In the genomic region with DNA sequence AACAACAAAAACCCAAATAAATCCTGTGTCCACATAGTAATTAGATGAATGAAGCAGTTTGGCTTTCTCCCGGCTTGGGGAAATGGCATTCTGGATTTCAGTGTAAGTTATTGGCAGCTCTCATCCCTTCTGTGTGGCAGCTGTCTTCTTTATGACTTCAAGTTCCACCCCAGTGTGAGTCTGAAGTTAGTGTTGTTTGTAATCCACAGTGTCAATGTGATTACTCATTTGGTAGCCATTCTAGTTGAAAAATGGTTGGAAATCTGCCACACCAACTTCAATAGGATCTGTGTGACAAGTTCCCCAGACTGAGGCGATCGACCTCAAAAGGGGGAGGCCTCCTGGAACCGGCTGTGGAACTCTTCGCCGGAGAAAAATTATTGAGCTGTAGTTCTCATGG, we compare ENCODE assay signal across 18 mouse cellular contexts. TPM values are rescaled to one million over a fixed set of nuclear protein-coding genes. Genes with fewer than 3 reads are reported as not detected.
A peak's percentile ranks its signal among the peaks of the same experiment; 100 is the strongest.
DNase-seq lines count a peak whose midpoint lies in the region; ATAC-seq and TF ChIP-seq lines count a peak whose summit lies in the region.
"Had no signal": no experiment of that assay in that cellular context is flagged by ENCODE, and none has a peak within 500 bp of the region (broad histone marks: within the 10 kb centered on the region; RNA-seq: fewer than 3 reads in every experiment).

No protein-coding gene starts in this region.

- H3K27me3 ChIP-seq in forebrain, embryonic 15.5 days: no peaks in the 10 kb centered on the region
- no peaks in the 10 kb centered on the region for H3K27me3 ChIP-seq in forebrain, embryonic 16.5 days (replicated peaks; ENCODE audit: control insufficient read depth, insufficient read depth, low read length)
- no peaks in the 10 kb centered on the region for H3K27me3 ChIP-seq in midbrain, embryonic 14.5 days (ENCODE audit: control insufficient read depth, insufficient read depth, low read length)
- H3K27me3 ChIP-seq in midbrain, embryonic 10.5 days (ENCODE audit: low read depth, poor library complexity, severe bottlenecking): no peaks in the 10 kb centered on the region
- H3K27me3 ChIP-seq in intestine, postnatal 0 days (replicated peaks; ENCODE audit: control insufficient read depth, insufficient read depth, low read length): no peaks in the 10 kb centered on the region
- H3K27me3 ChIP-seq: limb, embryonic 13.5 days had no signal

- no peaks in the 10 kb centered on the region for H3K36me3 ChIP-seq in forebrain, embryonic 15.5 days
- no peaks in the 10 kb centered on the region for H3K36me3 ChIP-seq in forebrain, embryonic 16.5 days (ENCODE audit: control insufficient read depth, insufficient read depth)
- no peaks in the 10 kb centered on the region for H3K36me3 ChIP-seq in midbrain, embryonic 14.5 days (ENCODE audit: control insufficient read depth, insufficient read depth, low read length)
- H3K36me3 ChIP-seq in midbrain, embryonic 10.5 days: no peaks in the 10 kb centered on the region
- no peaks in the 10 kb centered on the region for H3K36me3 ChIP-seq in intestine, postnatal 0 days (ENCODE audit: control insufficient read depth, insufficient read depth)
- H3K36me3 ChIP-seq: hindbrain, embryonic 10.5 days; limb, embryonic 13.5 days had no signal

- no peak overlapping the region for H3K9ac ChIP-seq in forebrain, embryonic 15.5 days (replicated peaks)
- H3K9ac ChIP-seq in forebrain, embryonic 16.5 days (replicated peaks; ENCODE audit: low read depth, low read length): no peak overlapping the region
- no peak overlapping the region for H3K9ac ChIP-seq in midbrain, embryonic 14.5 days (replicated peaks; ENCODE audit: low read length)
- no peak overlapping the region for H3K9ac ChIP-seq in intestine, postnatal 0 days (ENCODE audit: low read depth, low read length)
- H3K9ac ChIP-seq: limb, embryonic 13.5 days; liver, postnatal 0 days had no signal

- no peak overlapping the region for H3K4me3 ChIP-seq in forebrain, embryonic 15.5 days
- no peak overlapping the region for H3K4me3 ChIP-seq in forebrain, embryonic 16.5 days (replicated peaks; ENCODE audit: low read length)
- H3K4me3 ChIP-seq in midbrain, embryonic 14.5 days (replicated peaks; ENCODE audit: low read depth, low read length): no peak overlapping the region
- no peak overlapping the region for H3K4me3 ChIP-seq in midbrain, embryonic 10.5 days
- H3K4me3 ChIP-seq in intestine, postnatal 0 days (ENCODE audit: low read depth, low read length): no peak overlapping the region
- H3K4me3 ChIP-seq: hindbrain, embryonic 10.5 days; left cerebral cortex, adult 2 months; limb, embryonic 13.5 days had no signal

- no peaks in the 10 kb centered on the region for H3K4me1 ChIP-seq in forebrain, embryonic 15.5 days
- no peaks in the 10 kb centered on the region; the same call in 1 of the 2 replicates for H3K4me1 ChIP-seq in forebrain, embryonic 16.5 days (replicated peaks; ENCODE audit: control insufficient read depth, insufficient read depth, low read length)
- H3K4me1 ChIP-seq in midbrain, embryonic 14.5 days (ENCODE audit: control insufficient read depth, insufficient read depth, low read length): no peaks in the 10 kb centered on the region
- no peaks in the 10 kb centered on the region for H3K4me1 ChIP-seq in midbrain, embryonic 10.5 days
- H3K4me1 ChIP-seq in intestine, postnatal 0 days (replicated peaks; ENCODE audit: control insufficient read depth, insufficient read depth, low read length): no peaks in the 10 kb centered on the region
- H3K4me1 ChIP-seq: hindbrain, embryonic 10.5 days; limb, embryonic 13.5 days had no signal

- no peak for TF ChIP-seq CTCF in intestine, postnatal 0 days (IDR thresholded peaks at IDR 0.05; ENCODE audit: low read depth)

- H3K27ac ChIP-seq in forebrain, embryonic 15.5 days (replicated peaks): no peak overlapping the region
- no peak overlapping the region for H3K27ac ChIP-seq in forebrain, embryonic 16.5 days (ENCODE audit: low read length)
- no peak overlapping the region for H3K27ac ChIP-seq in midbrain, embryonic 14.5 days (replicated peaks; ENCODE audit: low read depth, low read length)
- H3K27ac ChIP-seq in midbrain, embryonic 10.5 days (replicated peaks): no peak overlapping the region
- H3K27ac ChIP-seq in intestine, postnatal 0 days (ENCODE audit: low read depth, low read length): no peak overlapping the region
- H3K27ac ChIP-seq: hindbrain, embryonic 10.5 days; left cerebral cortex, adult 2 months; limb, embryonic 13.5 days had no signal

- peak; percentile 25 for DNase-seq in layer of hippocampus, adult 11-12 months (ENCODE audit: low spot score)
- DNase-seq in layer of hippocampus, adult 8-10 months (ENCODE audit: low spot score in 2 of 2): no peak
- DNase-seq in midbrain, embryonic 14.5 days: peak; percentile 13
- DNase-seq in midbrain, embryonic 10.5 days (ENCODE audit: low spot score): no peak
- peak; percentile 18 for DNase-seq in telencephalon, adult 2 months (ENCODE audit: low read depth, low spot score)
- DNase-seq: B cell, adult 2 months; cerebellum, adult 11-12 months; gastrocnemius, postnatal 36 days; liver, postnatal 0 days; right cerebral cortex, adult 18-20 months had no signal

- 0 out of 2 replicates have a peak, but pooled peaks have one; percentile 43 for ATAC-seq in forebrain, embryonic 15.5 days (replicated peaks)
- no peak for ATAC-seq in forebrain, embryonic 16.5 days
- ATAC-seq in midbrain, embryonic 14.5 days (ENCODE audit: low FRiP score, low TSS enrichment): no peak
- ATAC-seq in intestine, postnatal 0 days: no peak
- ATAC-seq: intestine, embryonic 16.5 days; liver, postnatal 0 days had no signal

- WGBS in forebrain, embryonic 15.5 days: 37% methylated on average over 6 of the region's 6 CpGs
- 33% methylated on average over 6 of the region's 6 CpGs for WGBS in forebrain, embryonic 16.5 days
- 63% methylated on average over 6 of the region's 6 CpGs for WGBS in midbrain, embryonic 14.5 days
- WGBS in midbrain, embryonic 10.5 days: 89% methylated on average over 6 of the region's 6 CpGs
- WGBS in intestine, postnatal 0 days: 50% methylated on average over 6 of the region's 6 CpGs

- no peaks in the 10 kb centered on the region for H3K9me3 ChIP-seq in forebrain, embryonic 15.5 days
- no peaks in the 10 kb centered on the region for H3K9me3 ChIP-seq in forebrain, embryonic 16.5 days (ENCODE audit: control insufficient read depth, low read length)
- H3K9me3 ChIP-seq in midbrain, embryonic 14.5 days (ENCODE audit: control insufficient read depth, low read length): no peaks in the 10 kb centered on the region
- H3K9me3 ChIP-seq in midbrain, embryonic 10.5 days (replicated peaks): no peaks in the 10 kb centered on the region
- no peaks in the 10 kb centered on the region for H3K9me3 ChIP-seq in intestine, postnatal 0 days (ENCODE audit: control insufficient read depth)
- H3K9me3 ChIP-seq: hindbrain, embryonic 10.5 days; limb, embryonic 13.5 days had no signal

- H3K4me2 ChIP-seq in forebrain, embryonic 15.5 days (replicated peaks): no peak overlapping the region
- no peak overlapping the region for H3K4me2 ChIP-seq in forebrain, embryonic 16.5 days (ENCODE audit: low read length)
- no peak overlapping the region for H3K4me2 ChIP-seq in midbrain, embryonic 14.5 days (ENCODE audit: low read length)
- H3K4me2 ChIP-seq in intestine, postnatal 0 days (replicated peaks; ENCODE audit: low read depth): no peak overlapping the region
- H3K4me2 ChIP-seq: limb, embryonic 13.5 days had no signal

RNA-seq across cellular contexts. Expression of a gene that starts 3.7 kb away (rescaled TPM):
- not detected in 2 replicates for polyA plus RNA-seq in forebrain, embryonic 15.5 days (2015; fragmentation: Nextera tagmentation; extraction: Ambion mirVana)
- not detected in 2 replicates for polyA plus RNA-seq in forebrain, embryonic 16.5 days (2015; fragmentation: Nextera tagmentation; extraction: Ambion mirVana)
- total RNA-seq in layer of hippocampus, adult 8-10 months (2022): under 1 TPM in 1 of 4 experiments, not detected in 3; 0.14 TPM
- 0.24 TPM in 1 of 2 replicates, not detected in the other for polyA plus RNA-seq in midbrain, embryonic 14.5 days (2014; fragmentation: Nextera tagmentation; extraction: Ambion mirVana)
- not detected in 2 replicates for polyA plus RNA-seq in midbrain, embryonic 10.5 days (2016; fragmentation: Nextera tagmentation; extraction: Ambion mirVana)
- polyA plus RNA-seq in intestine, postnatal 0 days (2015; fragmentation: Nextera tagmentation; extraction: Ambion mirVana): 13.3 and 14.1 TPM in 2 replicates
- total RNA-seq: gastrocnemius, postnatal 36 days; megakaryocyte-erythroid progenitor cell, adult 5-6 weeks had no signal
- polyA plus RNA-seq: hindbrain, embryonic 10.5 days; limb, embryonic 13.5 days had no signal

RNA-seq across cellular contexts. Expression of a gene that starts 32.7 kb away (rescaled TPM):
- 15.5 and 16.1 TPM in 2 replicates for polyA plus RNA-seq in forebrain, embryonic 15.5 days (2015; fragmentation: Nextera tagmentation; extraction: Ambion mirVana)
- 17.2 and 19.5 TPM in 2 replicates for polyA plus RNA-seq in forebrain, embryonic 16.5 days (2015; fragmentation: Nextera tagmentation; extraction: Ambion mirVana)
- total RNA-seq in layer of hippocampus, adult 8-10 months (2022): 10 to 100 TPM; 18.1 to 21.8 (median 19.3) TPM
- 10.5 and 11.5 TPM in 2 replicates for polyA plus RNA-seq in midbrain, embryonic 14.5 days (2014; fragmentation: Nextera tagmentation; extraction: Ambion mirVana)
- 14.8 and 18.9 TPM in 2 replicates for polyA plus RNA-seq in midbrain, embryonic 10.5 days (2016; fragmentation: Nextera tagmentation; extraction: Ambion mirVana)
- 9.3 and 9.5 TPM in 2 replicates for polyA plus RNA-seq in intestine, postnatal 0 days (2015; fragmentation: Nextera tagmentation; extraction: Ambion mirVana)

RNA-seq across cellular contexts. Expression of a gene that starts 53.6 kb away (rescaled TPM):
- polyA plus RNA-seq in forebrain, embryonic 15.5 days (2015; fragmentation: Nextera tagmentation; extraction: Ambion mirVana): 10.7 and 11.4 TPM in 2 replicates
- 11.9 and 12.3 TPM in 2 replicates for polyA plus RNA-seq in forebrain, embryonic 16.5 days (2015; fragmentation: Nextera tagmentation; extraction: Ambion mirVana)
- 10 to 100 TPM; 15.0 to 16.0 (median 15.4) TPM for total RNA-seq in layer of hippocampus, adult 8-10 months (2022)
- polyA plus RNA-seq in midbrain, embryonic 14.5 days (2014; fragmentation: Nextera tagmentation; extraction: Ambion mirVana): 9.6 and 9.7 TPM in 2 replicates
- 24.3 and 25.7 TPM in 2 replicates for polyA plus RNA-seq in midbrain, embryonic 10.5 days (2016; fragmentation: Nextera tagmentation; extraction: Ambion mirVana)
- polyA plus RNA-seq in intestine, postnatal 0 days (2015; fragmentation: Nextera tagmentation; extraction: Ambion mirVana): 6.0 and 7.2 TPM in 2 replicates

RNA-seq across cellular contexts. Expression of a gene that starts 55.6 kb away (rescaled TPM):
- polyA plus RNA-seq in forebrain, embryonic 15.5 days (2015; fragmentation: Nextera tagmentation; extraction: Ambion mirVana): 183 and 192 TPM in 2 replicates
- polyA plus RNA-seq in forebrain, embryonic 16.5 days (2015; fragmentation: Nextera tagmentation; extraction: Ambion mirVana): 180 and 189 TPM in 2 replicates
- 10 to 100 TPM; 52.7 to 64.8 (median 58.4) TPM for total RNA-seq in layer of hippocampus, adult 8-10 months (2022)
- 143 and 144 TPM in 2 replicates for polyA plus RNA-seq in midbrain, embryonic 14.5 days (2014; fragmentation: Nextera tagmentation; extraction: Ambion mirVana)
- 271 and 294 TPM in 2 replicates for polyA plus RNA-seq in midbrain, embryonic 10.5 days (2016; fragmentation: Nextera tagmentation; extraction: Ambion mirVana)
- 85.8 and 87.1 TPM in 2 replicates for polyA plus RNA-seq in intestine, postnatal 0 days (2015; fragmentation: Nextera tagmentation; extraction: Ambion mirVana)

Comparison
In these comparisons a context has a peak if more than half of its experiments do, and no peak if none do; other contexts are left out.
1. DNase-seq: peak in layer of hippocampus, adult 11-12 months (single experiment), midbrain, embryonic 14.5 days (single experiment) and telencephalon, adult 2 months (single experiment); none in layer of hippocampus, adult 8-10 months (0 of 2) and midbrain, embryonic 10.5 days (single experiment).
2. RNA of a gene that starts 3.7 kb away (polyA plus RNA-seq): 13.3 to 14.1 TPM in intestine, postnatal 0 days; 0.24 TPM in midbrain, embryonic 14.5 days, not detected in forebrain, embryonic 15.5 days, not detected in forebrain, embryonic 16.5 days and not detected in midbrain, embryonic 10.5 days; every median in the first group is over 10 times any median in the second.